In genomic region chr7:28960354-28961046, GRCm38 (mm10) we compare ENCODE assay signal across 8 mouse cellular contexts. TPM values are rescaled to one million over a fixed set of nuclear protein-coding genes. Genes with fewer than 3 reads are reported as not detected.
DNase-seq lines count a peak whose midpoint lies in the region; ATAC-seq and TF ChIP-seq lines count a peak whose summit lies in the region.

No protein-coding gene starts in this region.

- H3K9me3 ChIP-seq in heart, embryonic 13.5 days = no peaks in the 10 kb centered on the region
- no peaks in the 10 kb centered on the region for H3K9me3 ChIP-seq in hindbrain, embryonic 14.5 days (ENCODE audit: control insufficient read depth, low read length)
- no peaks in the 10 kb centered on the region for H3K9me3 ChIP-seq in midbrain, embryonic 11.5 days (ENCODE audit: control insufficient read depth, low read length)

- H3K27ac ChIP-seq in heart, embryonic 13.5 days (replicated peaks) = peak overlapping the region; percentile 99
- H3K27ac ChIP-seq in bone marrow, adult 2 months (ENCODE audit: control insufficient read depth, insufficient read depth, low read depth, low read length, poor library complexity) = no peak overlapping the region
- no peak overlapping the region; the same call in 1 of the 2 replicates for H3K27ac ChIP-seq in hindbrain, embryonic 14.5 days
- H3K27ac ChIP-seq in midbrain, embryonic 11.5 days (ENCODE audit: low read depth, low read length) = no peak overlapping the region

- H3K4me2 ChIP-seq in heart, embryonic 13.5 days = peak overlapping the region; percentile 96
- H3K4me2 ChIP-seq in hindbrain, embryonic 14.5 days (replicated peaks) = peak overlapping the region; percentile 89
- H3K4me2 ChIP-seq in midbrain, embryonic 11.5 days = peak overlapping the region; percentile 65

- peak overlapping the region; percentile 85 for H3K4me3 ChIP-seq in heart, embryonic 13.5 days
- peak overlapping the region; percentile 68 for H3K4me3 ChIP-seq in bone marrow, adult 2 months (replicated peaks; ENCODE audit: control insufficient read depth, low read depth, low read length)
- peak overlapping the region; percentile 97 for H3K4me3 ChIP-seq in hindbrain, embryonic 14.5 days (replicated peaks; ENCODE audit: low read length)
- peak overlapping the region; percentile 99 for H3K4me3 ChIP-seq in midbrain, embryonic 11.5 days (ENCODE audit: low read depth, low read length)

- no peak for TF ChIP-seq CTCF in bone marrow, adult 2 months (IDR thresholded peaks at IDR 0.05; ENCODE audit: control insufficient read depth, insufficient read depth, low read length)

- 8% methylated on average over 9 of the region's 9 CpGs for WGBS in heart, embryonic 13.5 days
- 44% methylated on average over 9 of the region's 9 CpGs for WGBS in bone marrow, adult 2 months
- WGBS in hindbrain, embryonic 14.5 days = 38% methylated on average over 9 of the region's 9 CpGs
- WGBS in midbrain, embryonic 11.5 days = 33% methylated on average over 9 of the region's 9 CpGs

- H3K9ac ChIP-seq in heart, embryonic 13.5 days = peak overlapping the region; percentile 96
- H3K9ac ChIP-seq in hindbrain, embryonic 14.5 days = peak overlapping the region; percentile 98
- H3K9ac ChIP-seq in midbrain, embryonic 11.5 days (ENCODE audit: low read length) = peak overlapping the region; percentile 85

- ATAC-seq in heart, embryonic 13.5 days (ENCODE audit: extremely low read depth, insufficient number of reproducible peaks, low FRiP score, low TSS enrichment) = no peak
- ATAC-seq in hindbrain, embryonic 14.5 days (ENCODE audit: low FRiP score) = no peak
- ATAC-seq in midbrain, embryonic 11.5 days (ENCODE audit: low FRiP score) = no peak

- no peaks in the 10 kb centered on the region for H3K27me3 ChIP-seq in heart, embryonic 13.5 days (replicated peaks)
- H3K27me3 ChIP-seq in hindbrain, embryonic 14.5 days (ENCODE audit: control insufficient read depth, insufficient read depth, low read length) = no peaks in the 10 kb centered on the region
- no peaks in the 10 kb centered on the region for H3K27me3 ChIP-seq in midbrain, embryonic 11.5 days (ENCODE audit: control insufficient read depth, insufficient read depth, low read length)

- no peak for TF ChIP-seq POLR2A in bone marrow, adult 2 months (IDR thresholded peaks at IDR 0.05; ENCODE audit: borderline replicate concordance, control insufficient read depth, low read depth, low read length)

- peaks cover 11% of the 10 kb centered on the region; the same call in 1 of the 2 replicates for H3K36me3 ChIP-seq in heart, embryonic 13.5 days
- H3K36me3 ChIP-seq in hindbrain, embryonic 14.5 days (replicated peaks; ENCODE audit: control insufficient read depth, insufficient read depth) = no peaks in the 10 kb centered on the region
- no peaks in the 10 kb centered on the region for H3K36me3 ChIP-seq in midbrain, embryonic 11.5 days (ENCODE audit: control insufficient read depth, insufficient read depth, low read length)

- peaks cover 67% of the 10 kb centered on the region for H3K4me1 ChIP-seq in heart, embryonic 13.5 days
- H3K4me1 ChIP-seq in bone marrow, adult 2 months (ENCODE audit: control insufficient read depth, insufficient read depth, low read length) = peaks cover 2% of the 10 kb centered on the region
- H3K4me1 ChIP-seq in hindbrain, embryonic 14.5 days (replicated peaks; ENCODE audit: control insufficient read depth, insufficient read depth, low read length) = peaks cover 34% of the 10 kb centered on the region
- H3K4me1 ChIP-seq in midbrain, embryonic 11.5 days (ENCODE audit: control insufficient read depth, insufficient read depth, low read length) = peaks cover 28% of the 10 kb centered on the region

- DNase-seq in heart, postnatal 36 days = no peak
- no peak for DNase-seq in hindbrain, embryonic 14.5 days (ENCODE audit: low spot score)
- no peak for DNase-seq in midbrain, embryonic 11.5 days (ENCODE audit: low spot score, missing footprints)
- no peak for DNase-seq in spleen, postnatal 14 days (ENCODE audit: low spot score in 2 of 2)
- DNase-seq in embryo, embryonic 11 days = no peak
- DNase-seq in left cerebral cortex, postnatal 10 days (ENCODE audit: extremely low spot score in 1 of 2, low spot score in 2 of 2) = no peak

- intact Hi-C loops in heart, postnatal 36 days (cut with DNase I) = loop anchor here (2.0 to 5.0 kb wide), 4 partner anchors 16 to 163 kb away; no protein-coding TSS in a partner anchor
- intact Hi-C loops in left cerebral cortex, postnatal 10 days (cut with DNase I) = loop anchor here (5.0 to 10.0 kb wide), 2 partner anchors 38 to 176 kb away; partner anchors contain the start of gene Rinl

RNA-seq across cellular contexts. Expression of gene Actn4, which starts 1.6 kb away (rescaled TPM):
- polyA plus RNA-seq in heart, embryonic 13.5 days (2015; fragmentation: Nextera tagmentation; extraction: Ambion mirVana) = 259 and 266 TPM in 2 replicates
- 10 to 100 TPM; 69.4 to 81.8 TPM for total RNA-seq in heart, postnatal 36 days (2021)
- 60.5 and 66.0 TPM in 2 replicates for polyA plus RNA-seq in bone marrow, adult 2 months (2011; ENCODE audit: insufficient read depth, insufficient read length, low replicate concordance, missing spikeins)
- polyA plus RNA-seq in hindbrain, embryonic 14.5 days (2014; fragmentation: Nextera tagmentation; extraction: Ambion mirVana) = 133 and 147 TPM in 2 replicates
- polyA plus RNA-seq in midbrain, embryonic 11.5 days (2014; fragmentation: Nextera tagmentation; extraction: Ambion mirVana) = 141 and 144 TPM in 2 replicates
- 100 to 1,000 TPM; 151 to 160 TPM for total RNA-seq in left cerebral cortex, postnatal 10 days (2021)

RNA-seq across cellular contexts. Expression of gene Eif3k, which starts 21.2 kb away (rescaled TPM):
- polyA plus RNA-seq in heart, embryonic 13.5 days (2015; fragmentation: Nextera tagmentation; extraction: Ambion mirVana) = 257 and 300 TPM in 2 replicates
- total RNA-seq in heart, postnatal 36 days (2021) = 100 to 1,000 TPM; 159 to 163 TPM
- polyA plus RNA-seq in bone marrow, adult 2 months (2011; ENCODE audit: insufficient read depth, insufficient read length, low replicate concordance, missing spikeins) = 184 and 225 TPM in 2 replicates
- 291 and 321 TPM in 2 replicates for polyA plus RNA-seq in hindbrain, embryonic 14.5 days (2014; fragmentation: Nextera tagmentation; extraction: Ambion mirVana)
- 392 and 400 TPM in 2 replicates for polyA plus RNA-seq in midbrain, embryonic 11.5 days (2014; fragmentation: Nextera tagmentation; extraction: Ambion mirVana)
- total RNA-seq in left cerebral cortex, postnatal 10 days (2021) = 100 to 1,000 TPM; 171 to 178 TPM

RNA-seq across cellular contexts. Expression of gene Map4k1, which starts 21.4 kb away (rescaled TPM):
- 3.4 and 5.3 TPM in 2 replicates for polyA plus RNA-seq in heart, embryonic 13.5 days (2015; fragmentation: Nextera tagmentation; extraction: Ambion mirVana)
- total RNA-seq in heart, postnatal 36 days (2021) = under 1 TPM; 0.61 to 0.81 TPM
- polyA plus RNA-seq in bone marrow, adult 2 months (2011; ENCODE audit: insufficient read depth, insufficient read length, low replicate concordance, missing spikeins) = 43.0 and 111 TPM in 2 replicates
- polyA plus RNA-seq in hindbrain, embryonic 14.5 days (2014; fragmentation: Nextera tagmentation; extraction: Ambion mirVana) = 8.6 and 10.4 TPM in 2 replicates
- polyA plus RNA-seq in midbrain, embryonic 11.5 days (2014; fragmentation: Nextera tagmentation; extraction: Ambion mirVana) = 4.1 and 5.5 TPM in 2 replicates
- total RNA-seq in left cerebral cortex, postnatal 10 days (2021) = 1 to 10 TPM; 5.8 to 6.0 TPM
